Mouse (Mus musculus) ES-Bruce4 (cell line): Measurements from ENCODE around the gene Lhcgr. TPM values are rescaled to one million over a fixed set of nuclear protein-coding genes. Genes with fewer than 3 reads are reported as not detected.

Experiments
- H3K27ac ChIP-seq: 2 replicates; pipeline ENCODE4 v1.5.1; 2012; ENCODE audit warnings: low read length, inconsistent platforms; ENCODE audit not compliant: insufficient read depth
- H3K27me3 ChIP-seq: 2 replicates; pipeline ENCODE4 v1.6.1; 2012; ENCODE audit warnings: mild to moderate bottlenecking, low read length, inconsistent platforms; ENCODE audit not compliant: control insufficient read depth, poor library complexity, insufficient read depth, severe bottlenecking
- H3K36me3 ChIP-seq: 2 replicates; pipeline ENCODE4 v1.6.1; 2012; ENCODE audit warnings: inconsistent platforms, mild to moderate bottlenecking, low read length, moderate library complexity; ENCODE audit not compliant: control insufficient read depth, poor library complexity, insufficient read depth, severe bottlenecking
- H3K4me1 ChIP-seq: one replicate; pipeline ENCODE4 v1.8.1; 2011; ENCODE audit warnings: low read length; ENCODE audit not compliant: control insufficient read depth, insufficient read depth
- H3K4me3 ChIP-seq: 2 replicates; pipeline ENCODE4 v1.5.1; 2011; ENCODE audit warnings: low read depth, mild to moderate bottlenecking, low read length
- H3K9ac ChIP-seq: 2 replicates; pipeline ENCODE4 v1.6.1; 2012; ENCODE audit warnings: low read depth, mild to moderate bottlenecking, inconsistent platforms; ENCODE audit not compliant: poor library complexity, severe bottlenecking
- H3K9me3 ChIP-seq: replicated peaks from 2 replicates; pipeline ENCODE4 v1.6.1; 2012; ENCODE audit warnings: mild to moderate bottlenecking, low read length, inconsistent platforms; ENCODE audit not compliant: control insufficient read depth, poor library complexity, insufficient read depth, severe bottlenecking
- CTCF ChIP-seq: IDR thresholded peaks from one replicate; pipeline ENCODE4 v1.8.1; 2011; ENCODE audit warnings: low read depth, low read length
- EP300 ChIP-seq: IDR thresholded peaks from 2 replicates; pipeline ENCODE4 v1.6.1; 2011; ENCODE audit warnings: low read depth, low read length; ENCODE audit not compliant: insufficient read depth
- POLR2A ChIP-seq: IDR thresholded peaks from one replicate; pipeline ENCODE4 v1.8.1; 2011; ENCODE audit warnings: low read length; ENCODE audit not compliant: insufficient read depth
- polyA plus RNA-seq: library from polyadenylated mRNA; stranded (reverse); fragments of >200 nt; gene quantifications from 2 replicates; pipeline ENCODE4 v1.2.4, GENCODE M21; 2011; ENCODE audit warnings: low read depth; ENCODE audit not compliant: missing spikeins, insufficient read depth, insufficient read length

Gene Lhcgr
- polyA plus RNA-seq, 1 experiment, result 0.12 TPM

- no peak overlapping the region for H3K9ac ChIP-seq
- TF ChIP-seq EP300, result no peak
- no peak for TF ChIP-seq CTCF
- H3K9me3 ChIP-seq, result no peaks in the 10 kb centered on the region
- H3K4me3 ChIP-seq, result no peak overlapping the region
- H3K36me3 ChIP-seq, result no peaks in the 10 kb centered on the region
- no peaks in the 10 kb centered on the region for H3K4me1 ChIP-seq
- H3K27ac ChIP-seq, result no peak overlapping the region
- H3K27me3 ChIP-seq, result no peaks in the 10 kb centered on the region; the same call in 1 of the 2 replicates
Measured at GRCm38 (mm10) chr17:88670800-88671199, 121.0 kb downstream of the Lhcgr start.

DNA sequence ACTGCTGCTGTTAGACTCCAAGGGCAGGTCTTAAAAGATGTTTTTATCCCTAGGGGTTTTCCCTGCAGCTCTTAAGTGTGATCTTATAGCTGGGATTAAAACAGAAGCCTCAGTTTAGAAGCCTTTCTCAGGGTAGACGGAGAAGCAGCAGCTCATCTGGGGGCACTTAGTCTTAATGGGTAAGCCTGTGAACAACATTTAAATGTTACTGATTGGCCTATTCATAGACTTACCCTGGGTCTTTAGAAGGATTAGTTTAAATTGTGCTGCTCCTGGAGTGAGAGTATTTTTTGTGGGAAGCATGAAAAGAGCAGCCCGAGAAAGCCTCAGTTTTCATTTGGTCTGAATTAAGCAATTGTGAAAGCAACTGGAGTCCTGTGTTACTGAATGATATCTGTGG lies 121.9 kb downstream of the Lhcgr start:
- Histone ChIP-seq H3K9ac (no peak overlapping the region), H3K27me3 (no peaks in the 10 kb centered on the region; the same call in 1 of the 2 replicates)

DNA sequence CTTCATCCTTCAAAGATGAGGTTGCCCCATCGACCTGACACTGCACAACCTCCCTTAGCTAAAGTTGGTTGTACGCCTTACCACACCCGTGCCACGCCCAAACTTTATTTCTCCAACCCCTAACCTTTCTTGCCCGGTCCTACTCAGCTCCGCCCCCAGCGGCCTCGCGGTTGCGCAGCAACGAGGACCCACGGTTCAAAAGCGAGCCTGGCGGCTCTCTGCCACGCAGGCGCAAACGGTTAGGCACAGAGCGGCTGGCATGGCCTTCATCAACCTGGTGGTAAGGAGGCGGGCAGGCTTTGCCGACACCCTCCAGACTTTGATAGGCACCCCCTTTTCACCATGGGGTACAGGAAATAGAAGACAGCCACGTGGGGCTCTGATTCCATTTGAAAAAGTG lies 123.3 kb downstream of the Lhcgr start, which contains the start of gene Gtf2a1l:
Gene Gtf2a1l (plus strand): TSS at position 209 of the 400 bp plus-strand sequence.
- H3K36me3 ChIP-seq, result no peaks in the 10 kb centered on the region
- no peaks in the 10 kb centered on the region for H3K4me1 ChIP-seq
- no peaks in the 10 kb centered on the region for H3K9me3 ChIP-seq
- no peak within 1 kb of the TSS for H3K9ac ChIP-seq
- no peaks in the 10 kb centered on the region; the same call in 1 of the 2 replicates for H3K27me3 ChIP-seq
- TF ChIP-seq EP300 (no peak), POLR2A (no peak), CTCF (no peak)
- H3K27ac ChIP-seq, result no peak within 1 kb of the TSS
- peak within 1 kb of the TSS; percentile 32 for H3K4me3 ChIP-seq

More for the DNA sequence above, 121.9 kb downstream of the Lhcgr start:
- Histone ChIP-seq H3K4me3 (no peak overlapping the region), H3K4me1 (no peaks in the 10 kb centered on the region), H3K9me3 (no peaks in the 10 kb centered on the region), H3K27ac (no peak overlapping the region), H3K36me3 (no peaks in the 10 kb centered on the region)
- no peak for TF ChIP-seq EP300
- TF ChIP-seq POLR2A, result no peak
- TF ChIP-seq CTCF, result no peak

Other genes with a start within 250 kb of the Lhcgr start
- gene Ston1, start 194.3 kb downstream of the Lhcgr start, polyA plus RNA-seq, result 30.3 and 30.7 TPM in 2 replicates
- 0.68 and 0.82 TPM in 2 replicates for gene Gtf2a1l, start 123.3 kb downstream of the Lhcgr start, polyA plus RNA-seq